Mouse (Mus musculus): Measurements from ENCODE around the gene Ifna6.

Ifna6 gene

GRCm38 (mm10) chr4:88845334-88845733 is 18.1 kb downstream of the Ifna6 start:
- DNase-seq (ENCODE audit: low read depth, low spot score) = no peak

DNA sequence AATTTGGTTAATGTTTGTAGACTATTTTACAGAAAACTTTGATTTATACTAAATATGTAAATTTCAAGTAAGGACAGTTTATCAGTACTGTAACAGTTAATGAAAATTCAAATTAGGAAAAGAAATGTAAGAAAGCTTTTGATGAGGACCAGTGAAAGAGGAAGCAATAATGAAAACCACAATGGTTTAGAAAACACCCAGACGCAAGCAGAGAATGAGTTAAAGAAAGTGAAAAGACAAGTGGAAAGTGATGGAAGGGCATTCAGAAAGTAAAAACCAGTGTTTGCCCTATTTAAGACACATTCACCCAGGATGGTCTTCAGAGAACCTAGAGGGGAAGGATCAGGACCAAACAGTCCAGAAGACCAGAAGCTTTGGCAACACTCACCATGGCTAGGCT is 22.5 kb downstream of the Ifna6 start, which contains the start of gene Ifna1:
Gene Ifna1, plus strand, starts transcription at position 390 of the 400 bp plus-strand sequence.
- DNase-seq (ENCODE audit: low read depth, low spot score) = no peak

GRCm38 (mm10) chr4:88851026-88851763 is 24.0 kb downstream of the Ifna6 start:
- no peak for DNase-seq (ENCODE audit: low read depth, low spot score)

DNA sequence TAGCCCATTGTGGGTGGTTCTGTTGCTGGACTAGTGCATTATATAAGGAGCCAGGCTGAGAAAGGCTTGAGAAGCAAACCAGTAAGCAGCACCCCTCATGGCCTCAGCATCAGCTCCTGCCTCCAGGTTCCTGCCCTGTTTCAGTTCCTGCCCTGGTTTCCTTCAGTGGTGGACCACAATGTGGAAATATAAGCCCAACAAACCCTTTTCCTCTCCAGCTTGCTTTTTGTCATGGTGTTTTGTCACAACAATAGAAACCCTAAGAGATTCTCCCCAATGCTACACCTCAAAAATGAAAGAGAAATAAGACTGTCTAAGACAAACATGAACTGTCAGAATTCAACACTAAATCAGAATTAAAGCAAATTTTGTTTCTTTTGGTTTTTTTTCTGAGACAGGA is 32.0 kb downstream of the Ifna6 start:
- no peak for DNase-seq (ENCODE audit: low read depth, low spot score)

DNA sequence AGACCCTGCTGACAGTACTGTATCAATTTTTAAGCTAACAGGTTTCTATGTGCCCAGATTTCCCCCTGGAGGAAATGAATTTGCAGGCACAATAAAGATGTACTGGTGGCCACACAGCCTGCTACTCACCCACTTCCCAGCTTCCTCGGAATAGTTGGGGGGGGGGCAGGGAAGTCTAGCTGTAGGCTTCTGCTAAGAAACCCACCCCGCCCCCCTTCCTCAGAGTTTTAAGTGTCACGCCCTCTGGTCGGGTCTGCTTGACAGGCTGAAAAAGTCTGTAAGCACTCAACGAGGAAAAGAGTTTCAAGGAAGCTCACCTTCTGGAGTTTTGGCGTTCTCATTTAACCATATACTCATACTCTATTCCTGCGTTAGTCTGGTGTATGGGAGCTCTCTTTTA is 36.1 kb downstream of the Ifna6 start:
- no peak for DNase-seq (ENCODE audit: low read depth, low spot score)

DNA sequence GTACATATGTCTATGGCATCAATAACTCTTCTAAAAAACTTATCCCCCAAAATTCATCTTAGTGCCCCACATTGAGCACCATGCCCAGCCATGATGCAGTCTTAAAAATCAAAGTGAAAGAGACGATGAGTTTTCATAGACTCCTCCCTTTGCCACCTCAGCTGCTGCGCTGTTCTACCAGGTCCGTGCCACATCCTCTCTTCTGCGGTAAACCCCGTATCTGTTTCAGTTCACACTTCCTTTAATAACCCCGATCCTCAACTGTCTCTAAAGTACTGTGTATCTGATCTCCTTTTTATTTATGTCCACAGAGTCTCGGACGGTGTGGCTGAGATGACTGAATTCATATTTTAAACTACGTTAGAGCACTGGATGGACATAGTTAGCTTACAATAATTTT is 37.4 kb downstream of the Ifna6 start:
- DNase-seq (ENCODE audit: low read depth, low spot score) = no peak

GRCm38 (mm10) chr4:88865011-88865569 is 37.9 kb downstream of the Ifna6 start:
- DNase-seq (ENCODE audit: low read depth, low spot score) = no peak

GRCm38 (mm10) chr4:88867366-88867925 is 40.2 kb downstream of the Ifna6 start:
- peak; percentile 34 for DNase-seq (ENCODE audit: low read depth, low spot score)

DNA sequence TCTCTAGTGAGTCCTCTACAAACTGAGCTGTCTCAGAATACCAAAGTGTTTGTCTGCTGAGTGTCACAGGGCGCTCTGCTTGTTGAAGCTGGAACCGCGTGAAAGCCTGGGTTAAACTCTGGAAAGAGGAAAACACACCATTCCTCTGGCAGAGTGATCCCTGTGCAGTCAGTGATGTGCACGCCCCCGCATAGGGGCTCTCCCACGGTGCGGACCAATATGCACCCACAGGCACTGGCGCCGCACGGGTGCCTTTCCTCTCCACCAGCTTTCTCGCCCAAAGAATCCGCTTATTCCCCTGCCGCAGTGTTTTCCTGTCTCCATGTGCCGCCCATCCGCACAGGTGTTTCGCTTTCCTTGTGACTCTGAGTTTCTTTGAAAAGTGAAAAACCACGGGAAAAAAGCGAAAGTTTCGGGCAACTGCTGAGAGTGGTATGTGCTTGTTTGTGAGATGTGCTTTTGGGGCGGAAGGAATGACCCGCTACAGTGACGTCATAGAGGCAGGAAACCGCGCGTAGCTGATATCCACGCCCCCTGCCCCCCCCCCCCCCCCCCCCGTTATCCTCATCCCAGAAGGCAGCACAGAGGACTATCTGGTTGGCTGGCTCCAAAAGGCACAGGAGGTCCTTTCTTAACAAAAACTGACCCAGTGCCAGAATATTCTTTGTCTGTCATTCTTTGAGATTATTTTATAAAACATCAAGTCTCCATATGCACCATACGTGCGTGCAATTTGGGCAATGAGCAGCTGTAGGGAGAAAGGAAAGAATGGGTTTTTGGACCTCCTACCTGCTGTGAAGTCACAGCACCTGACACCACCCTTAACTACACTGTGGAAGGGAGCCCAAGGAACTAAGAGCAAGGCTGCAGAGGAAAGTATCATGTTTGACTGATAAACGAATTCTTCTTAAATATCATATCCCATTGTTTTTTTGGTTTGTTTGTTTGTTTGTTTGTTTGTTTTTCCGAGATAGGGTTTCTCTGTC is 41.0 kb downstream of the Ifna6 start:
- no peak for DNase-seq (ENCODE audit: low read depth, low spot score)

GRCm38 (mm10) chr4:88872691-88873090 is 45.5 kb downstream of the Ifna6 start:
- DNase-seq (ENCODE audit: low read depth, low spot score) = no peak

GRCm38 (mm10) chr4:88875435-88876095 is 48.3 kb downstream of the Ifna6 start:
- DNase-seq (ENCODE audit: low read depth, low spot score) = no peak

- no peak for DNase-seq (ENCODE audit: low read depth, low spot score)
Observed at GRCm38 (mm10) chr4:88876520-88876919, 49.3 kb downstream of the Ifna6 start.
